Mouse (Mus musculus) adrenal gland, postnatal 4 days (tissue): Measurements from ENCODE around the gene Oxct2a. TPM values are rescaled to one million over a fixed set of nuclear protein-coding genes. Genes with fewer than 3 reads are reported as not detected.

ENCODE experiments used
- DNase-seq, 2 experiments: peaks; one replicate each; pipeline ENCODE4 v3.0.0; 2021 to 2022; ENCODE audit warnings: low spot score in 2 of 2, mixed read lengths in 2 of 2
- total RNA-seq, 2 experiments: library from RNA; stranded (reverse); gene quantifications; 2 replicates each; pipeline ENCODE4 v1.2.3; 2021

Oxct2a gene
- total RNA-seq, 2 experiments from 2014 or later = not detected

- no peak for DNase-seq
Observed at GRCm38 (mm10) chr4:123280117-123280516, 43.3 kb downstream of the Oxct2a start.

Other genes with a start within 250 kb of the Oxct2a start
- under 1 TPM in 1 of 2 experiments, not detected in 1; 0.20 TPM for gene Bmp8b, start 218.5 kb downstream of the Oxct2a start, total RNA-seq
- gene Oxct2b, start 207.4 kb downstream of the Oxct2a start, total RNA-seq = not detected
- 10 to 100 TPM; 57.1 to 57.8 TPM for gene Ppie, start 183.7 kb downstream of the Oxct2a start, total RNA-seq
- gene Hpcal4, start 140.4 kb downstream of the Oxct2a start, total RNA-seq = 1 to 10 TPM; 3.1 to 5.5 TPM
- gene Nt5c1a, start 122.1 kb downstream of the Oxct2a start, total RNA-seq = 10 to 100 TPM; 15.3 to 15.7 TPM
- 10 to 100 TPM; 12.4 to 17.6 TPM for gene Heyl, start 90.1 kb downstream of the Oxct2a start, total RNA-seq
- 100 to 1,000 TPM; 104 to 119 TPM for gene Pabpc4, start 61.3 kb downstream of the Oxct2a start, total RNA-seq
- not detected for gene Bmp8a, start 19.6 kb upstream of the Oxct2a start, total RNA-seq